Mouse (Mus musculus) MEL (cell line): ENCODE measurements around the gene 2610528J11Rik. TPM values are rescaled to one million over a fixed set of nuclear protein-coding genes. Genes with fewer than 3 reads are reported as not detected.

Experiments
- DNase-seq: peaks from one replicate; pipeline ENCODE4 v3.0.0; 2011; ENCODE audit warnings: low read depth, low spot score
- H3K27ac ChIP-seq: 2 replicates; pipeline ENCODE4 v1.5.1; 2012; ENCODE audit warnings: low read depth, mild to moderate bottlenecking, control low read depth, low read length, moderate library complexity; ENCODE audit not compliant: control insufficient read depth
- H3K27me3 ChIP-seq, 2 experiments: fragments of 150-350 bp in 1 of 2; sonication (generic) in 1 of 2; 2 replicates each; pipeline ENCODE4 v1.6.1; 2012; ENCODE audit warnings: low read length in 2 of 2, mild to moderate bottlenecking in 2 of 2, improper control_type of control experiment in 1 of 2, moderate library complexity in 1 of 2; ENCODE audit not compliant: insufficient read depth in 2 of 2, control insufficient read depth in 1 of 2
- H3K36me3 ChIP-seq, 2 experiments: 2 replicates each; pipeline ENCODE4 v1.6.1; 2012 to 2014; ENCODE audit warnings: low read length in 2 of 2, improper control_type of control experiment in 1 of 2, inconsistent platforms in 1 of 2, mild to moderate bottlenecking in 1 of 2; ENCODE audit not compliant: insufficient read depth in 2 of 2, control insufficient read depth in 1 of 2
- H3K4me1 ChIP-seq, 2 experiments: fragments of 150-350 bp in 1 of 2; sonication (generic) in 1 of 2; 2 replicates each; pipeline ENCODE4 v1.6.1; 2012; ENCODE audit warnings: low read length in 2 of 2, improper control_type of control experiment in 1 of 2, mild to moderate bottlenecking in 1 of 2; ENCODE audit not compliant: insufficient read depth in 2 of 2, control insufficient read depth in 1 of 2
- H3K4me3 ChIP-seq, 2 experiments: fragments of 150-350 bp in 1 of 2; sonication (generic) in 1 of 2; 2 replicates each; pipeline ENCODE4 v1.5.1; 2012; ENCODE audit warnings: low read depth in 2 of 2, low read length in 2 of 2, mild to moderate bottlenecking in 2 of 2, moderate library complexity in 2 of 2, control low read depth in 1 of 2, improper control_type of control experiment in 1 of 2; ENCODE audit not compliant: control insufficient read depth in 1 of 2, insufficient read depth in 1 of 2
- H3K79me2 ChIP-seq: 2 replicates; pipeline ENCODE4 v1.6.1; 2012; ENCODE audit warnings: mild to moderate bottlenecking, low read length, moderate library complexity; ENCODE audit not compliant: control insufficient read depth, poor library complexity, insufficient read depth
- H3K9ac ChIP-seq: 2 replicates; pipeline ENCODE4 v1.6.1; 2012; ENCODE audit warnings: low read depth, mild to moderate bottlenecking, control low read depth, low read length, moderate library complexity; ENCODE audit not compliant: control insufficient read depth, poor library complexity, severe bottlenecking
- H3K9me3 ChIP-seq: fragments of 150-350 bp; sonication (generic); replicated peaks from 2 replicates; pipeline ENCODE4 v1.6.1; 2012; ENCODE audit warnings: mild to moderate bottlenecking, low read length, improper control_type of control experiment, moderate library complexity; ENCODE audit not compliant: insufficient read depth
- BHLHE40 ChIP-seq: IDR thresholded peaks from 2 replicates; pipeline ENCODE4 v1.6.1; 2012; ENCODE audit warnings: low read depth, mild to moderate bottlenecking, inconsistent platforms, low read length, improper control_type of control experiment, borderline replicate concordance
- CHD1 ChIP-seq: IDR thresholded peaks from 2 replicates; pipeline ENCODE4 v1.6.1; 2012; ENCODE audit warnings: low read depth, mild to moderate bottlenecking, inconsistent platforms, low read length, improper control_type of control experiment
- CHD2 ChIP-seq: IDR thresholded peaks from 2 replicates; pipeline ENCODE4 v1.6.1; 2011; ENCODE audit warnings: low read length, improper control_type of control experiment
- CTCF ChIP-seq, 3 experiments: IDR thresholded peaks in 2 of 3; conservative IDR thresholded peaks in 1 of 3; 2 replicates each; pipeline ENCODE4 v1.5.1; 2011 to 2012; ENCODE audit warnings: low read length in 3 of 3, low read depth in 2 of 3, mild to moderate bottlenecking in 2 of 3, improper control_type of control experiment in 1 of 3, inconsistent platforms in 1 of 3, mixed read lengths in 1 of 3, moderate library complexity in 1 of 3; ENCODE audit not compliant: control insufficient read depth in 1 of 3, insufficient read depth in 1 of 3, poor library complexity in 1 of 3, severe bottlenecking in 1 of 3
- E2F4 ChIP-seq: IDR thresholded peaks from 2 replicates; pipeline ENCODE4 v1.6.1; 2011; ENCODE audit warnings: low read depth, low read length, improper control_type of control experiment, borderline replicate concordance
- ELF1 ChIP-seq: IDR thresholded peaks from 2 replicates; pipeline ENCODE4 v1.6.1; 2014; ENCODE audit warnings: low read depth, mild to moderate bottlenecking, inconsistent platforms, low read length, improper control_type of control experiment, moderate library complexity
- EP300 ChIP-seq, 2 experiments: IDR thresholded peaks; 2 replicates each; pipeline ENCODE4 v1.6.1; 2011; ENCODE audit warnings: improper control_type of control experiment in 2 of 2, low read length in 2 of 2, low read depth in 1 of 2, mild to moderate bottlenecking in 1 of 2
- ETS1 ChIP-seq: IDR thresholded peaks from 2 replicates; pipeline ENCODE4 v1.6.1; 2012; ENCODE audit warnings: low read depth, mild to moderate bottlenecking, inconsistent platforms, low read length, improper control_type of control experiment, moderate library complexity
- GABPA ChIP-seq: IDR thresholded peaks from 2 replicates; pipeline ENCODE4 v1.6.1; 2012; ENCODE audit warnings: low read depth, mild to moderate bottlenecking, inconsistent platforms, low read length, improper control_type of control experiment, moderate library complexity
- GATA1 ChIP-seq: IDR thresholded peaks from 2 replicates; pipeline ENCODE4 v1.6.1; 2011; ENCODE audit warnings: low read depth, low read length, improper control_type of control experiment
- JUND ChIP-seq: IDR thresholded peaks from 2 replicates; pipeline ENCODE4 v1.6.1; 2011; ENCODE audit warnings: low read depth, mild to moderate bottlenecking, improper control_type of control experiment, low read length
- KAT2A ChIP-seq: conservative IDR thresholded peaks from 2 replicates; pipeline ENCODE4 v1.6.1; 2012; ENCODE audit warnings: low read depth, low read length, improper control_type of control experiment, inconsistent platforms
- MAFK ChIP-seq: IDR thresholded peaks from 2 replicates; pipeline ENCODE4 v1.6.1; 2011; ENCODE audit warnings: low read depth, mild to moderate bottlenecking, low read length, improper control_type of control experiment, borderline replicate concordance
- MAX ChIP-seq: IDR thresholded peaks from 2 replicates; pipeline ENCODE4 v1.6.1; 2011; ENCODE audit warnings: low read length, improper control_type of control experiment
- MAZ ChIP-seq: IDR thresholded peaks from 2 replicates; pipeline ENCODE4 v1.6.1; 2012; ENCODE audit warnings: low read depth, mild to moderate bottlenecking, inconsistent platforms, low read length, improper control_type of control experiment
- MXI1 ChIP-seq: IDR thresholded peaks from 2 replicates; pipeline ENCODE4 v1.6.1; 2011; ENCODE audit warnings: mild to moderate bottlenecking, low read depth, low read length, improper control_type of control experiment
- MYB ChIP-seq: IDR thresholded peaks from 2 replicates; pipeline ENCODE4 v1.6.1; 2011; ENCODE audit warnings: mild to moderate bottlenecking, low read depth, low read length, improper control_type of control experiment
- MYC ChIP-seq: IDR thresholded peaks from 2 replicates; pipeline ENCODE4 v1.6.1; 2011; ENCODE audit warnings: low read depth, mild to moderate bottlenecking, low read length, improper control_type of control experiment, moderate library complexity
- NELFE ChIP-seq: IDR thresholded peaks from 2 replicates; pipeline ENCODE4 v1.6.1; 2011; ENCODE audit warnings: low read depth, low read length, improper control_type of control experiment
- NRF1 ChIP-seq: IDR thresholded peaks from 2 replicates; pipeline ENCODE4 v1.6.1; 2014; ENCODE audit warnings: low read depth, mild to moderate bottlenecking, inconsistent platforms, low read length, improper control_type of control experiment, moderate library complexity; ENCODE audit not compliant: poor library complexity, insufficient read depth, severe bottlenecking
- POLR2A ChIP-seq, 2 experiments: IDR thresholded peaks; 2 replicates each; pipeline ENCODE4 v1.6.1; 2011 to 2012; ENCODE audit warnings: low read length in 2 of 2, mild to moderate bottlenecking in 2 of 2, control low read depth in 1 of 2, improper control_type of control experiment in 1 of 2, low read depth in 1 of 2, moderate library complexity in 1 of 2; ENCODE audit not compliant: control insufficient read depth in 1 of 2, insufficient read depth in 1 of 2, poor library complexity in 1 of 2
- POLR2AphosphoS2 ChIP-seq: IDR thresholded peaks from 2 replicates; pipeline ENCODE4 v1.6.1; 2011; ENCODE audit warnings: low read length, improper control_type of control experiment
- POLR2AphosphoS5 ChIP-seq: IDR thresholded peaks from 2 replicates; pipeline ENCODE4 v1.6.1; 2012; ENCODE audit warnings: low read depth, borderline replicate concordance, mild to moderate bottlenecking, inconsistent platforms, low read length, moderate library complexity, mixed read lengths
- RAD21 ChIP-seq: IDR thresholded peaks from 2 replicates; pipeline ENCODE4 v1.6.1; 2011; ENCODE audit warnings: mild to moderate bottlenecking, low read depth, low read length, improper control_type of control experiment
- RCOR1 ChIP-seq: IDR thresholded peaks from 2 replicates; pipeline ENCODE4 v1.6.1; 2012; ENCODE audit warnings: low read depth, mild to moderate bottlenecking, inconsistent platforms, low read length, improper control_type of control experiment
- SIN3A ChIP-seq: IDR thresholded peaks from 2 replicates; pipeline ENCODE4 v1.6.1; 2012; ENCODE audit warnings: low read length, improper control_type of control experiment, inconsistent platforms
- SMC3 ChIP-seq: IDR thresholded peaks from 2 replicates; pipeline ENCODE4 v1.6.1; 2011; ENCODE audit warnings: low read depth, low read length, improper control_type of control experiment
- TAL1 ChIP-seq: IDR thresholded peaks from 2 replicates; pipeline ENCODE4 v1.6.1; 2012; ENCODE audit warnings: mild to moderate bottlenecking, inconsistent platforms, low read length, moderate library complexity, mixed read lengths
- TBP ChIP-seq: IDR thresholded peaks from 2 replicates; pipeline ENCODE4 v1.8.0; 2011; ENCODE audit warnings: low read depth, low read length, improper control_type of control experiment
- TCF12 ChIP-seq: IDR thresholded peaks from 2 replicates; pipeline ENCODE4 v1.6.1; 2014; ENCODE audit warnings: low read depth, mild to moderate bottlenecking, inconsistent platforms, low read length, improper control_type of control experiment, moderate library complexity
- UBTF ChIP-seq: IDR thresholded peaks from 2 replicates; pipeline ENCODE4 v1.6.1; 2012; ENCODE audit warnings: low read depth, mild to moderate bottlenecking, inconsistent platforms, low read length, improper control_type of control experiment, moderate library complexity, borderline replicate concordance; ENCODE audit not compliant: insufficient read depth
- USF1 ChIP-seq: IDR thresholded peaks from 2 replicates; pipeline ENCODE4 v1.6.1; 2014; ENCODE audit warnings: low read depth, mild to moderate bottlenecking, inconsistent platforms, low read length, improper control_type of control experiment, moderate library complexity
- USF2 ChIP-seq, 2 experiments: IDR thresholded peaks; 2 replicates each; pipeline ENCODE4 v1.6.1; 2011 to 2012; ENCODE audit warnings: improper control_type of control experiment in 2 of 2, low read length in 2 of 2, borderline replicate concordance in 1 of 2, inconsistent platforms in 1 of 2, low read depth in 1 of 2, mild to moderate bottlenecking in 1 of 2; ENCODE audit not compliant: insufficient read depth in 1 of 2
- ZC3H11A ChIP-seq: IDR thresholded peaks from 2 replicates; pipeline ENCODE4 v1.6.1; 2012; ENCODE audit warnings: low read depth, mild to moderate bottlenecking, inconsistent platforms, low read length, improper control_type of control experiment
- ZKSCAN1 ChIP-seq: IDR thresholded peaks from 2 replicates; pipeline ENCODE4 v1.6.1; 2012; ENCODE audit warnings: low read depth, mild to moderate bottlenecking, inconsistent platforms, low read length, improper control_type of control experiment, moderate library complexity
- ZMIZ1 ChIP-seq: IDR thresholded peaks from 2 replicates; pipeline ENCODE4 v1.6.1; 2012; ENCODE audit warnings: low read depth, mild to moderate bottlenecking, inconsistent platforms, low read length, improper control_type of control experiment, moderate library complexity
- ZNF384 ChIP-seq: IDR thresholded peaks from 2 replicates; pipeline ENCODE4 v1.6.1; 2012; ENCODE audit warnings: low read depth, mild to moderate bottlenecking, inconsistent platforms, low read length, improper control_type of control experiment
- polyA plus RNA-seq, 2 experiments: library from polyadenylated mRNA; stranded (reverse) in 1 of 2; unstranded in 1 of 2; fragments of >175 nt in 1 of 2; fragments of >200 nt in 1 of 2; gene quantifications; 2 replicates each; pipeline versions ENCODE4 v1.2.1 to v1.2.4; 2012; ENCODE audit warnings: low replicate concordance in 2 of 2, low read depth in 1 of 2; ENCODE audit not compliant: insufficient read length in 2 of 2, insufficient read depth in 1 of 2, missing spikeins in 1 of 2
- total RNA-seq: library from RNA; depleted of rRNA; stranded (reverse); fragments of 300-350 nt; gene quantifications from 2 replicates; pipeline ENCODE4 v1.2.3, GENCODE M21; 2012

Gene 2610528J11Rik
- total and polyA plus RNA-seq, 3 experiments: not detected

DNA sequence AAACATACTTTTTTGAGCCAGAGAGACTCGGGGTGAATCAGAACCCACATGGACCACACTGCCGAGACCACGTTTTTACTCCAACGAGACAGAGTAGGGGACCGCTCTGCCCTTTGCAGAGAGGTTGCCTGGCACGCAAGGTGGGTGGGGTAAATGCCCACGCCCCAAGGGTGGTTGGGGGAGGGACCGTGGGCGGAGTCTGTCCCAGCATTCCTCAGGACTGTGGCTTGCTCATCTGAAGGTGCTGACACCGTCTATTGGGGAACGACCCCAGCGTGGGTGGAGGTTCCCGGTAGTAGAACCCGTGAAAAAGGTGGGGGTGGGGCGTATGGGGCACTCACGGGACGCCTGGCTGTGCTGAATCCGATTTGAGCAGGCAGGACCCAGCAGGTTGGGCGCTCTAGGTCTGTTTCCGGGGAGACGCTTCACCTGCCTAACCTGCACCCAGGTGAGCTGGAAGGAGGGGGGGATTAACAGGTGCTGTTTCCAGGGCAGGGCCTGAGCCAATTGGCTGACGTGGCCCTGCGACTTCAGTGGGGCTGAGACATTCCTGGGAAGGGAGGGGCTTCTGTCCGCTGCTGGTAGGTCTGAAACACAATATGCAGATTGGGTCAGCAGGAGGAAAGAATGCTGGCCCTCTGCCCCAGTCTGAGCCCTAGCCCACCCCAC lies 16.9 kb downstream of the 2610528J11Rik start, which contains the start of gene Tmem125:
Gene Tmem125 (minus strand): TSS at position 453 of the 669 bp plus-strand sequence.
- Histone ChIP-seq H3K9ac (peak within 1 kb of the TSS; percentile 51), H3K4me1 (peaks cover 0 to 4% of the 10 kb centered on the region in 2 experiments; a peak in 2 of 4 replicates), H3K27ac (peak within 1 kb of the TSS; percentile 22; the same call in 1 of the 2 replicates), H3K4me3 (peak within 1 kb of the TSS; percentile 57 to 95), H3K27me3 (peaks cover 2 to 6% of the 10 kb centered on the region in 2 experiments; a peak in 2 of 4 replicates), H3K36me3 (no peaks in the 10 kb centered on the region), H3K79me2 (no peaks in the 10 kb centered on the region; the same call in 1 of the 2 replicates), H3K9me3 (no peaks in the 10 kb centered on the region)
- peak; percentile 83 for DNase-seq
- TF ChIP-seq GATA1 (no peak), ZC3H11A (no peak), RCOR1 (no peak), ZMIZ1 (no peak), NRF1 (0 out of 2 replicates have a peak, but pooled peaks have one; percentile 17), TCF12 (peak; percentile 25; the same call in 1 of the 2 replicates), USF1 (no peak), MAZ (peak; percentile 52; the same call in 1 of the 2 replicates), MAFK (no peak), GABPA (no peak), ZKSCAN1 (no peak), NELFE (peak; percentile 55), POLR2A (IDR thresholded peaks at IDR 0.05; ENCODE audit: control insufficient read depth in 1 of 2, insufficient read depth in 1 of 2, low read depth in 1 of 2, low read length in 2 of 2, poor library complexity in 1 of 2) (peak in 1 of 2 experiments; percentile 72; a peak in 2 of 4 replicates), UBTF (no peak), BHLHE40 (no peak), CTCF (IDR thresholded peaks at IDR 0.05 in 2 of 3, conservative IDR thresholded peaks at IDR 0.05 in 1 of 3; ENCODE audit: control insufficient read depth in 1 of 3, insufficient read depth in 1 of 3, low read depth in 2 of 3, low read length in 3 of 3, poor library complexity in 1 of 3, severe bottlenecking in 1 of 3) (no peak), USF2 (IDR thresholded peaks at IDR 0.05; ENCODE audit: borderline replicate concordance in 1 of 2, insufficient read depth in 1 of 2, low read depth in 1 of 2, low read length in 2 of 2) (no peak), ELF1 (peak; percentile 33; the same call in 1 of the 2 replicates), TAL1 (no peak), EP300 (IDR thresholded peaks at IDR 0.05; ENCODE audit: low read depth in 1 of 2, low read length in 2 of 2) (no peak), TBP (peak; percentile 47; the same call in 1 of the 2 replicates), MYC (no peak), JUND (no peak), CHD1 (no peak), RAD21 (no peak), ETS1 (no peak), POLR2AphosphoS2 (peak; percentile 73; the same call in 1 of the 2 replicates), ZNF384 (no peak), MYB (no peak), POLR2AphosphoS5 (no peak), KAT2A (no peak), SIN3A (0 out of 2 replicates have a peak, but pooled peaks have one; percentile 27), SMC3 (no peak), MXI1 (peak; percentile 62), MAX (no peak), CHD2 (no peak), E2F4 (no peak)
